ENCODE assay signal across 7 mouse cellular contexts in the genomic region with DNA sequence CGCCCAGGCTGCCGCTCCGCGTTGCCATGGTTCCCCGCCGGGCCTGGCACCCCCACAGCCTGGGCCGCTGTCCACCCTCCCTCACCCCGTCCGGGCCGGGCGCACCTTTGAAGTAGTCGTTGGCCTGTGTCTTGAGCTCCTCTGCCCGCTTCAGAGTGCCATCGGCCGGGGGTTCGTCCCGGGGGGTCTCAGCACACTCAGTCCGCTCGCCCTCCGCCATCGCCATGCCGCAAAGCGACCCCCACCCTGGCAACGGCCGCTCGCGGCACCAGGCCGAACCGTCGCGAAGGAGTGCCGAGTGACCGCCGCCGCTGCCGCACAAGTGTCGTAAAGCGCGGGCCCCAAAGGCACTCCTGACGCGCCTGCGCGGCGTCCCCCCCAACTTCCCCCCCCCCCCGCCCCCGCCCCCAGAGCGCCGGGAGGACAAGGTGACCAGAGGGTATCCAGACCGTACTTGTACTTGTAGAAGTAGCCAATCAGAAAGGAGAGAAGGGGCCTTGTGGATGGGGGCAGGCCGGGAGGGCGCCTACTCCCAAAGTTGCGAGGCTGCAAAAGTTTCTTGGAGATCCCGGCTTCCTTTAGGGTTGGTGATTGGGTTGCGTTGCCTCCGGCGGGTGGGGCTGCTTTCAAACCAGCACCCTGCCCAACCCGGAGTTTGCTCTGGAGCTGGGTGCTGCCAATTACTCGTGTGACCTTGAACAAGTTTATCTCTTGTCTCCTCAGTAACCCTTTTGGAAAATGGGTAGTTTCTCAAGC. TPM values are rescaled to one million over a fixed set of nuclear protein-coding genes. Genes with fewer than 3 reads are reported as not detected.
DNase-seq lines count a peak whose midpoint lies in the region; ATAC-seq lines count a peak whose summit lies in the region.

A gene (minus strand): TSS at position 337 of the 756 bp plus-strand sequence.

- peak within 1 kb of the TSS; percentile 74 for H3K4me2 ChIP-seq in intestine, embryonic 15.5 days (replicated peaks)

- H3K4me3 ChIP-seq in intestine, embryonic 15.5 days (replicated peaks) = peak within 1 kb of the TSS; percentile 86
- H3K4me3 ChIP-seq in midbrain, embryonic 10.5 days = peak within 1 kb of the TSS; percentile 70

- under 1% methylated on average over 58 of the region's 58 CpGs for WGBS in intestine, embryonic 15.5 days
- WGBS in midbrain, embryonic 10.5 days = under 1% methylated on average over 56 of the region's 58 CpGs

- H3K9me3 ChIP-seq in intestine, embryonic 15.5 days = no peaks in the 10 kb centered on the region
- no peaks in the 10 kb centered on the region for H3K9me3 ChIP-seq in midbrain, embryonic 10.5 days (replicated peaks)

- ATAC-seq in intestine, embryonic 15.5 days = peak; percentile 86

- peaks cover 14% of the 10 kb centered on the region for H3K36me3 ChIP-seq in intestine, embryonic 15.5 days
- H3K36me3 ChIP-seq in midbrain, embryonic 10.5 days = peaks cover 34% of the 10 kb centered on the region

- peak within 1 kb of the TSS; percentile 92 for H3K27ac ChIP-seq in intestine, embryonic 15.5 days
- peak within 1 kb of the TSS; percentile 96 for H3K27ac ChIP-seq in midbrain, embryonic 10.5 days (replicated peaks)

- peak within 1 kb of the TSS; percentile 86 for H3K9ac ChIP-seq in intestine, embryonic 15.5 days

- H3K27me3 ChIP-seq in intestine, embryonic 15.5 days (replicated peaks) = no peaks in the 10 kb centered on the region
- H3K27me3 ChIP-seq in midbrain, embryonic 10.5 days (ENCODE audit: low read depth, poor library complexity, severe bottlenecking) = peaks cover 5% of the 10 kb centered on the region; the same call in 1 of the 2 replicates

- H3K4me1 ChIP-seq in intestine, embryonic 15.5 days (replicated peaks) = peaks cover 43% of the 10 kb centered on the region
- H3K4me1 ChIP-seq in midbrain, embryonic 10.5 days = peaks cover 27% of the 10 kb centered on the region

- peak; percentile 81 to 84 for DNase-seq in adrenal gland, adult 18-20 months (ENCODE audit: low spot score in 2 of 2)
- peak; percentile 97 for DNase-seq in embryo, embryonic 11 days
- peak; percentile 83 to 87 for DNase-seq in gastrocnemius, postnatal 36 days
- peak; percentile 90 to 91 for DNase-seq in left cerebral cortex, postnatal 25 days (ENCODE audit: low spot score in 2 of 2)
- DNase-seq in midbrain, embryonic 10.5 days (ENCODE audit: low spot score) = peak; percentile 98
- peak; percentile 89 for DNase-seq in right cerebral cortex, postnatal 4 days

- intact Hi-C loops in gastrocnemius, postnatal 36 days (cut with DNase I) = no loop called here
- intact Hi-C loops in left cerebral cortex, postnatal 25 days (cut with DNase I) = loop anchor here (1.0 kb wide), 2 partner anchors 10 to 33 kb away; no protein-coding TSS in a partner anchor

RNA-seq across cellular contexts. Expression of the gene that starts here (rescaled TPM):
- total RNA-seq in adrenal gland, adult 18-20 months (2021) = 10 to 100 TPM; 88.9 to 95.2 TPM
- total RNA-seq in gastrocnemius, postnatal 36 days (2021) = 10 to 100 TPM; 62.4 to 62.7 TPM
- 81.5 and 89.5 TPM in 2 replicates for polyA plus RNA-seq in intestine, embryonic 15.5 days (2015; fragmentation: Nextera tagmentation; extraction: Ambion mirVana)
- total RNA-seq in left cerebral cortex, postnatal 25 days (2021) = 100 to 1,000 TPM; 167 to 169 TPM
- 135 and 142 TPM in 2 replicates for polyA plus RNA-seq in midbrain, embryonic 10.5 days (2016; fragmentation: Nextera tagmentation; extraction: Ambion mirVana)

Comparison
In these comparisons a context has a peak if more than half of its experiments do, and no peak if none do; other contexts are left out.
1. Peak in every context shown above with its lines: DNase-seq, ATAC-seq, H3K4me3 ChIP-seq and H3K27ac ChIP-seq.